Mouse (Mus musculus) kidney, embryonic 15.5 days (tissue): ENCODE results near the gene Etv6. TPM values are rescaled to one million over a fixed set of nuclear protein-coding genes. Genes with fewer than 3 reads are reported as not detected.
A peak's percentile ranks its signal among the peaks of the same experiment; 100 is the strongest.

ENCODE experiments used
- ATAC-seq: fragments of 200-750 bp; cut with Nextera tagmentation; replicated peaks from 2 replicates; pipeline ENCODE4 v1.8.0; 2017; ENCODE audit warnings: moderate TSS enrichment; ENCODE audit not compliant: low FRiP score
- H3K27ac ChIP-seq: fragments of 300-500 bp; sonication (generic); 2 replicates; pipeline ENCODE4 v1.5.1; 2015; ENCODE audit warnings: mild to moderate bottlenecking, inconsistent platforms
- H3K27me3 ChIP-seq: fragments of 300-500 bp; sonication (generic); 2 replicates; pipeline ENCODE4 v1.6.1; 2015; ENCODE audit warnings: inconsistent platforms
- H3K36me3 ChIP-seq: fragments of 300-500 bp; sonication (generic); 2 replicates; pipeline ENCODE4 v1.6.1; 2015; ENCODE audit warnings: inconsistent platforms
- H3K4me1 ChIP-seq: fragments of 300-500 bp; sonication (generic); 2 replicates; pipeline ENCODE4 v1.6.1; 2015; ENCODE audit warnings: inconsistent platforms
- H3K4me2 ChIP-seq: fragments of 300-500 bp; sonication (generic); 2 replicates; pipeline ENCODE4 v1.6.1; 2015; ENCODE audit warnings: moderate library complexity, mild to moderate bottlenecking, inconsistent platforms
- H3K4me3 ChIP-seq: fragments of 300-500 bp; sonication (generic); replicated peaks from 2 replicates; pipeline ENCODE4 v1.5.1; 2015; ENCODE audit warnings: mild to moderate bottlenecking, inconsistent platforms
- H3K9ac ChIP-seq: fragments of 300-500 bp; sonication (generic); 2 replicates; pipeline ENCODE4 v1.6.1; 2015; ENCODE audit warnings: mild to moderate bottlenecking, inconsistent platforms
- H3K9me3 ChIP-seq: fragments of 300-500 bp; sonication (generic); replicated peaks from 2 replicates; pipeline ENCODE4 v1.6.1; 2016; ENCODE audit warnings: inconsistent platforms
- WGBS: fragments of 180-500 bp; shearing (Covaris S2); methylation state at CpG from one replicate; pipeline ENCODE4 v1.1.7; 2015; ENCODE audit warnings: mixed read lengths; 5-methylcytosine and 5-hydroxymethylcytosine counted together
- polyA plus RNA-seq: library from polyadenylated mRNA; unstranded; fragments of >200 nt; fragmentation: Nextera tagmentation; extraction: Ambion mirVana; gene quantifications from 2 replicates; pipeline ENCODE4 v1.2.1, GENCODE M21; 2015

Etv6 gene
- polyA plus RNA-seq, 1 experiment from 2014 or later: 13.0 TPM

- Histone ChIP-seq H3K36me3 (no peaks in the 10 kb centered on the region), H3K9me3 (no peaks in the 10 kb centered on the region), H3K27me3 (no peaks in the 10 kb centered on the region), H3K4me3 (no peak overlapping the region), H3K4me1 (peaks cover 74% of the 10 kb centered on the region), H3K9ac (no peak overlapping the region), H3K4me2 (no peak overlapping the region), H3K27ac (no peak overlapping the region)
- no peak for ATAC-seq
- 18% methylated on average over 5 of the region's 5 CpGs for WGBS
Measured at GRCm38 (mm10) chr6:134046136-134046535, 10.6 kb downstream of the Etv6 start.

GRCm38 (mm10) chr6:134047249-134047648, 11.7 kb downstream of the Etv6 start:
- no peak overlapping the region for H3K27ac ChIP-seq
- ATAC-seq: peak; percentile 57
- H3K4me1 ChIP-seq: peaks cover 63% of the 10 kb centered on the region

GRCm38 (mm10) chr6:134047974-134048373, 12.5 kb downstream of the Etv6 start:
- ATAC-seq: no peak
- no peaks in the 10 kb centered on the region for H3K36me3 ChIP-seq
- no peak overlapping the region for H3K4me2 ChIP-seq
- H3K4me1 ChIP-seq: peaks cover 57% of the 10 kb centered on the region
- no peak overlapping the region for H3K27ac ChIP-seq
- H3K4me3 ChIP-seq: no peak overlapping the region
- no peaks in the 10 kb centered on the region for H3K9me3 ChIP-seq
- 89% methylated on average over 6 of the region's 6 CpGs for WGBS
- no peaks in the 10 kb centered on the region for H3K27me3 ChIP-seq
- H3K9ac ChIP-seq: no peak overlapping the region

More at GRCm38 (mm10) chr6:134047249-134047648, 11.7 kb downstream of the Etv6 start:
- Histone ChIP-seq H3K9me3 (no peaks in the 10 kb centered on the region), H3K27me3 (no peaks in the 10 kb centered on the region), H3K4me2 (no peak overlapping the region), H3K4me3 (no peak overlapping the region), H3K36me3 (no peaks in the 10 kb centered on the region), H3K9ac (no peak overlapping the region)
- 51% methylated on average over 5 of the region's 5 CpGs for WGBS

- no peak overlapping the region for H3K4me3 ChIP-seq
- 56% methylated on average over 6 of the region's 6 CpGs for WGBS
- no peak overlapping the region for H3K4me2 ChIP-seq
- no peaks in the 10 kb centered on the region for H3K9me3 ChIP-seq
- no peaks in the 10 kb centered on the region for H3K27me3 ChIP-seq
- H3K9ac ChIP-seq: no peak overlapping the region
- no peak overlapping the region for H3K27ac ChIP-seq
- no peaks in the 10 kb centered on the region for H3K36me3 ChIP-seq
- H3K4me1 ChIP-seq: peaks cover 56% of the 10 kb centered on the region
- no peak for ATAC-seq
Measured at GRCm38 (mm10) chr6:134048965-134049364, 13.5 kb downstream of the Etv6 start.

GRCm38 (mm10) chr6:134050466-134050865, 15.0 kb downstream of the Etv6 start:
- 81% methylated on average over 8 of the region's 8 CpGs for WGBS
- no peak for ATAC-seq
- H3K4me1 ChIP-seq: peaks cover 46% of the 10 kb centered on the region
- H3K4me2 ChIP-seq: no peak overlapping the region
- H3K9me3 ChIP-seq: no peaks in the 10 kb centered on the region
- H3K27ac ChIP-seq: no peak overlapping the region
- no peak overlapping the region for H3K9ac ChIP-seq
- no peak overlapping the region for H3K4me3 ChIP-seq
- H3K27me3 ChIP-seq: no peaks in the 10 kb centered on the region
- no peaks in the 10 kb centered on the region for H3K36me3 ChIP-seq

GRCm38 (mm10) chr6:134051950-134052349, 16.4 kb downstream of the Etv6 start:
- no peak overlapping the region for H3K9ac ChIP-seq
- 85% methylated on average over 7 of the region's 7 CpGs for WGBS
- H3K4me3 ChIP-seq: no peak overlapping the region
- H3K27ac ChIP-seq: no peak overlapping the region
- H3K9me3 ChIP-seq: no peaks in the 10 kb centered on the region
- no peaks in the 10 kb centered on the region for H3K27me3 ChIP-seq
- H3K36me3 ChIP-seq: no peaks in the 10 kb centered on the region
- H3K4me2 ChIP-seq: no peak overlapping the region
- H3K4me1 ChIP-seq: peaks cover 31% of the 10 kb centered on the region
- no peak for ATAC-seq

- 90% methylated on average over 10 of the region's 10 CpGs for WGBS
- no peak overlapping the region for H3K4me3 ChIP-seq
- no peaks in the 10 kb centered on the region for H3K9me3 ChIP-seq
- no peaks in the 10 kb centered on the region for H3K27me3 ChIP-seq
- ATAC-seq: no peak
- no peaks in the 10 kb centered on the region for H3K36me3 ChIP-seq
- H3K4me1 ChIP-seq: peaks cover 30% of the 10 kb centered on the region
- no peak overlapping the region for H3K4me2 ChIP-seq
- H3K27ac ChIP-seq: no peak overlapping the region
- no peak overlapping the region for H3K9ac ChIP-seq
Measured at GRCm38 (mm10) chr6:134053146-134053545, 17.6 kb downstream of the Etv6 start.

GRCm38 (mm10) chr6:134053566-134053965, 18.1 kb downstream of the Etv6 start:
- H3K4me2 ChIP-seq: no peak overlapping the region
- ATAC-seq: no peak
- H3K27me3 ChIP-seq: no peaks in the 10 kb centered on the region
- H3K27ac ChIP-seq: no peak overlapping the region
- no peak overlapping the region for H3K9ac ChIP-seq
- peaks cover 30% of the 10 kb centered on the region for H3K4me1 ChIP-seq
- H3K36me3 ChIP-seq: no peaks in the 10 kb centered on the region
- no peak overlapping the region for H3K4me3 ChIP-seq
- WGBS: 74% methylated on average over 7 of the region's 7 CpGs
- H3K9me3 ChIP-seq: no peaks in the 10 kb centered on the region

GRCm38 (mm10) chr6:134055588-134055987, 20.1 kb downstream of the Etv6 start:
- H3K4me2 ChIP-seq: no peak overlapping the region

GRCm38 (mm10) chr6:134058451-134058850, 23.0 kb downstream of the Etv6 start:
- no peak overlapping the region for H3K4me3 ChIP-seq
- no peak overlapping the region for H3K9ac ChIP-seq
- no peaks in the 10 kb centered on the region for H3K9me3 ChIP-seq
- H3K4me1 ChIP-seq: peaks cover 46% of the 10 kb centered on the region
- H3K27me3 ChIP-seq: no peaks in the 10 kb centered on the region
- 57% methylated on average over 4 of the region's 4 CpGs for WGBS
- H3K36me3 ChIP-seq: no peaks in the 10 kb centered on the region
- H3K27ac ChIP-seq: no peak overlapping the region
- ATAC-seq: no peak
- no peak overlapping the region for H3K4me2 ChIP-seq

More at GRCm38 (mm10) chr6:134055588-134055987, 20.1 kb downstream of the Etv6 start:
- no peak overlapping the region for H3K9ac ChIP-seq
- H3K4me1 ChIP-seq: peaks cover 41% of the 10 kb centered on the region
- 76% methylated on average over 7 of the region's 7 CpGs for WGBS
- no peak overlapping the region for H3K27ac ChIP-seq
- ATAC-seq: no peak
- no peaks in the 10 kb centered on the region for H3K36me3 ChIP-seq
- H3K4me3 ChIP-seq: no peak overlapping the region
- H3K9me3 ChIP-seq: no peaks in the 10 kb centered on the region
- no peaks in the 10 kb centered on the region for H3K27me3 ChIP-seq

GRCm38 (mm10) chr6:134058886-134059551, 23.5 kb downstream of the Etv6 start:
- Histone ChIP-seq H3K4me3 (no peak overlapping the region), H3K4me2 (no peak overlapping the region), H3K9ac (no peak overlapping the region), H3K27ac (no peak overlapping the region), H3K9me3 (no peaks in the 10 kb centered on the region), H3K4me1 (peaks cover 40% of the 10 kb centered on the region), H3K36me3 (no peaks in the 10 kb centered on the region), H3K27me3 (no peaks in the 10 kb centered on the region)
- whole genome bisulfite sequencing: 65% methylated on average over 10 of the region's 10 CpGs
- ATAC-seq: no peak

GRCm38 (mm10) chr6:134059552-134059891, 24.0 kb downstream of the Etv6 start:
- Histone ChIP-seq H3K9me3 (no peaks in the 10 kb centered on the region), H3K9ac (no peak overlapping the region), H3K4me3 (no peak overlapping the region), H3K36me3 (no peaks in the 10 kb centered on the region), H3K27me3 (no peaks in the 10 kb centered on the region), H3K4me1 (peaks cover 40% of the 10 kb centered on the region), H3K4me2 (no peak overlapping the region), H3K27ac (no peak overlapping the region)
- WGBS: 53% methylated on average over 10 of the region's 10 CpGs
- no peak for ATAC-seq

- ATAC-seq: no peak
Measured at GRCm38 (mm10) chr6:134060036-134060435, 24.5 kb downstream of the Etv6 start.

More at GRCm38 (mm10) chr6:134060036-134060435, 24.5 kb downstream of the Etv6 start:
- H3K4me3 ChIP-seq: no peak overlapping the region
- H3K4me1 ChIP-seq: peaks cover 44% of the 10 kb centered on the region
- 79% methylated on average over 9 of the region's 9 CpGs for WGBS
- H3K4me2 ChIP-seq: no peak overlapping the region
- no peaks in the 10 kb centered on the region for H3K27me3 ChIP-seq
- H3K36me3 ChIP-seq: no peaks in the 10 kb centered on the region
- H3K9me3 ChIP-seq: no peaks in the 10 kb centered on the region
- H3K9ac ChIP-seq: no peak overlapping the region
- no peak overlapping the region for H3K27ac ChIP-seq
